In the genomic region with DNA sequence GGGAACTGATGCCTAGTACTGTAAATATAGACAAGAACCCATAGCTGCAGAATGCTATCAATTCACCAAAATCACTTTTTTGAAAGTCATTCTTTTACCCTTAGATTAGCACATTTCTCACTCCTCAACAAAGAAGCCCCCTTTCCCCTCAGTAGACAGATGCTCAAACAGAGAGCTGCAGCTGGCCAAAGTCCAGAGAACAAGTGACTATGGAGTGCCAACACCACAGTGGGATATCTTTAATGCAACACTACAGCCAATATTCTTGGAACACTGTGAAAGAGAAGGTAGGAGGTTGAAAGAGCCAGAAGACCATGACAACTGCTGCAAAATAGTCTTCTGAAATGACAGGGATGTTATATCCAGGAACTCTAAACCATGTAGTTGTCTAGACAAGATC, we compare ENCODE assay signal across 17 mouse cellular contexts.
DNase-seq lines count a peak whose midpoint lies in the region; ATAC-seq and TF ChIP-seq lines count a peak whose summit lies in the region.
"Had no signal": no experiment of that assay in that cellular context is flagged by ENCODE, and none has a peak within 500 bp of the region (broad histone marks: within the 10 kb centered on the region; RNA-seq: fewer than 3 reads in every experiment).

No protein-coding gene starts in this region.

- TF ChIP-seq CTCF in hindbrain, postnatal 0 days (IDR thresholded peaks at IDR 0.05; ENCODE audit: low read depth) = no peak
- no peak for TF ChIP-seq CTCF in midbrain, postnatal 0 days (IDR thresholded peaks at IDR 0.05)

- no peak overlapping the region for H3K4me3 ChIP-seq in hindbrain, postnatal 0 days (ENCODE audit: low read length)
- no peak overlapping the region for H3K4me3 ChIP-seq in hindbrain, embryonic 16.5 days (ENCODE audit: low read length)
- H3K4me3 ChIP-seq in midbrain, postnatal 0 days (ENCODE audit: low read depth, low read length) = no peak overlapping the region
- H3K4me3 ChIP-seq in midbrain, embryonic 13.5 days (replicated peaks) = no peak overlapping the region
- H3K4me3 ChIP-seq in midbrain, embryonic 16.5 days (ENCODE audit: low read depth, low read length) = no peak overlapping the region
- H3K4me3 ChIP-seq: embryonic facial prominence, embryonic 10.5 days; embryonic facial prominence, embryonic 12.5 days; forebrain, embryonic 15.5 days had no signal

- no peaks in the 10 kb centered on the region; the same call in 1 of the 2 replicates for H3K4me1 ChIP-seq in hindbrain, postnatal 0 days (ENCODE audit: insufficient read depth, low read length)
- H3K4me1 ChIP-seq in hindbrain, embryonic 16.5 days (ENCODE audit: control insufficient read depth, insufficient read depth, low read depth, low read length) = no peaks in the 10 kb centered on the region
- H3K4me1 ChIP-seq in midbrain, postnatal 0 days (ENCODE audit: insufficient read depth, low read length) = no peaks in the 10 kb centered on the region
- no peaks in the 10 kb centered on the region for H3K4me1 ChIP-seq in midbrain, embryonic 13.5 days (replicated peaks)
- no peaks in the 10 kb centered on the region for H3K4me1 ChIP-seq in midbrain, embryonic 16.5 days (ENCODE audit: control insufficient read depth, insufficient read depth, low read length)
- H3K4me1 ChIP-seq: embryonic facial prominence, embryonic 10.5 days; embryonic facial prominence, embryonic 12.5 days; forebrain, embryonic 15.5 days had no signal

- H3K9ac ChIP-seq in hindbrain, postnatal 0 days (replicated peaks; ENCODE audit: low read length) = no peak overlapping the region
- H3K9ac ChIP-seq in hindbrain, embryonic 16.5 days (ENCODE audit: low read depth, low read length) = no peak overlapping the region
- no peak overlapping the region for H3K9ac ChIP-seq in midbrain, postnatal 0 days (replicated peaks; ENCODE audit: low read length, poor library complexity, severe bottlenecking)
- H3K9ac ChIP-seq in midbrain, embryonic 13.5 days (replicated peaks) = no peak overlapping the region
- H3K9ac ChIP-seq in midbrain, embryonic 16.5 days (ENCODE audit: low read depth, low read length) = no peak overlapping the region
- H3K9ac ChIP-seq: embryonic facial prominence, embryonic 12.5 days; forebrain, embryonic 15.5 days; forebrain, postnatal 0 days had no signal

- H3K36me3 ChIP-seq in hindbrain, postnatal 0 days (ENCODE audit: insufficient read depth, low read length) = no peaks in the 10 kb centered on the region
- H3K36me3 ChIP-seq in hindbrain, embryonic 16.5 days (ENCODE audit: control insufficient read depth, insufficient read depth, low read length) = no peaks in the 10 kb centered on the region
- H3K36me3 ChIP-seq in midbrain, postnatal 0 days (ENCODE audit: insufficient read depth, low read length) = no peaks in the 10 kb centered on the region
- no peaks in the 10 kb centered on the region for H3K36me3 ChIP-seq in midbrain, embryonic 13.5 days
- no peaks in the 10 kb centered on the region for H3K36me3 ChIP-seq in midbrain, embryonic 16.5 days (ENCODE audit: control insufficient read depth, insufficient read depth, low read length)
- H3K36me3 ChIP-seq: embryonic facial prominence, embryonic 10.5 days; embryonic facial prominence, embryonic 12.5 days; forebrain, embryonic 15.5 days had no signal

- no peak for ATAC-seq in hindbrain, postnatal 0 days
- ATAC-seq in hindbrain, embryonic 16.5 days = no peak
- no peak for ATAC-seq in midbrain, postnatal 0 days (ENCODE audit: low FRiP score)
- no peak for ATAC-seq in midbrain, embryonic 13.5 days
- ATAC-seq in midbrain, embryonic 16.5 days = no peak
- ATAC-seq: forebrain, embryonic 15.5 days; forebrain, postnatal 0 days had no signal

- peak; percentile 22 to 30 for DNase-seq in cerebellum, postnatal 14 days
- no peak for DNase-seq in cerebellum, adult 8-10 months
- peak; percentile 59 for DNase-seq in hindbrain, postnatal 0 days (ENCODE audit: low spot score)
- peak; percentile 59 for DNase-seq in midbrain, postnatal 0 days (ENCODE audit: low spot score)
- DNase-seq: adrenal gland, adult 2 months; adrenal gland, postnatal 10 days; adrenal gland, postnatal 25 days; cerebellum, adult 11-12 months; cerebellum, adult 2 months; cerebellum, adult 9-11 months; forebrain, postnatal 0 days had no signal

- H3K27me3 ChIP-seq in hindbrain, postnatal 0 days (ENCODE audit: insufficient read depth, low read length) = no peaks in the 10 kb centered on the region
- H3K27me3 ChIP-seq in hindbrain, embryonic 16.5 days (replicated peaks; ENCODE audit: control insufficient read depth, insufficient read depth, low read length) = no peaks in the 10 kb centered on the region
- H3K27me3 ChIP-seq in midbrain, postnatal 0 days (ENCODE audit: insufficient read depth, low read length) = no peaks in the 10 kb centered on the region
- no peaks in the 10 kb centered on the region for H3K27me3 ChIP-seq in midbrain, embryonic 13.5 days
- no peaks in the 10 kb centered on the region for H3K27me3 ChIP-seq in midbrain, embryonic 16.5 days (ENCODE audit: control insufficient read depth, insufficient read depth, low read depth, low read length)
- H3K27me3 ChIP-seq: embryonic facial prominence, embryonic 12.5 days; forebrain, embryonic 15.5 days had no signal

- no peak overlapping the region for H3K27ac ChIP-seq in hindbrain, postnatal 0 days
- no peak overlapping the region for H3K27ac ChIP-seq in hindbrain, embryonic 16.5 days (ENCODE audit: low read depth, low read length)
- no peak overlapping the region for H3K27ac ChIP-seq in midbrain, postnatal 0 days (ENCODE audit: low read depth, low read length)
- H3K27ac ChIP-seq in midbrain, embryonic 13.5 days = no peak overlapping the region
- no peak overlapping the region for H3K27ac ChIP-seq in midbrain, embryonic 16.5 days (ENCODE audit: low read length)
- H3K27ac ChIP-seq: embryonic facial prominence, embryonic 10.5 days; embryonic facial prominence, embryonic 12.5 days; forebrain, embryonic 15.5 days had no signal

- H3K9me3 ChIP-seq in hindbrain, postnatal 0 days (ENCODE audit: low read length) = no peaks in the 10 kb centered on the region
- H3K9me3 ChIP-seq in hindbrain, embryonic 16.5 days (ENCODE audit: control insufficient read depth, low read length) = no peaks in the 10 kb centered on the region
- no peaks in the 10 kb centered on the region for H3K9me3 ChIP-seq in midbrain, postnatal 0 days (ENCODE audit: low read length)
- H3K9me3 ChIP-seq in midbrain, embryonic 13.5 days = no peaks in the 10 kb centered on the region
- no peaks in the 10 kb centered on the region for H3K9me3 ChIP-seq in midbrain, embryonic 16.5 days (replicated peaks; ENCODE audit: control insufficient read depth, low read length, poor library complexity, severe bottlenecking)
- H3K9me3 ChIP-seq: embryonic facial prominence, embryonic 10.5 days; embryonic facial prominence, embryonic 12.5 days; forebrain, embryonic 15.5 days had no signal

- H3K4me2 ChIP-seq in hindbrain, postnatal 0 days (ENCODE audit: low read depth, low read length) = no peak overlapping the region
- H3K4me2 ChIP-seq in hindbrain, embryonic 16.5 days (ENCODE audit: low read length) = no peak overlapping the region
- H3K4me2 ChIP-seq in midbrain, postnatal 0 days (ENCODE audit: low read depth, low read length, poor library complexity, severe bottlenecking) = no peak overlapping the region
- no peak overlapping the region for H3K4me2 ChIP-seq in midbrain, embryonic 13.5 days (replicated peaks)
- no peak overlapping the region for H3K4me2 ChIP-seq in midbrain, embryonic 16.5 days (ENCODE audit: low read length)
- H3K4me2 ChIP-seq: embryonic facial prominence, embryonic 12.5 days; forebrain, embryonic 15.5 days had no signal
